Mouse (Mus musculus) thymus, postnatal 25 days (tissue): ENCODE data around the gene Lrrc27.

Experiments used
- DNase-seq: peaks from one replicate; pipeline ENCODE4 v3.0.0; 2022

Lrrc27 gene

GRCm38 (mm10) chr7:139277536-139277935, 64.7 kb downstream of the Lrrc27 start:
- DNase-seq, result no peak

DNA sequence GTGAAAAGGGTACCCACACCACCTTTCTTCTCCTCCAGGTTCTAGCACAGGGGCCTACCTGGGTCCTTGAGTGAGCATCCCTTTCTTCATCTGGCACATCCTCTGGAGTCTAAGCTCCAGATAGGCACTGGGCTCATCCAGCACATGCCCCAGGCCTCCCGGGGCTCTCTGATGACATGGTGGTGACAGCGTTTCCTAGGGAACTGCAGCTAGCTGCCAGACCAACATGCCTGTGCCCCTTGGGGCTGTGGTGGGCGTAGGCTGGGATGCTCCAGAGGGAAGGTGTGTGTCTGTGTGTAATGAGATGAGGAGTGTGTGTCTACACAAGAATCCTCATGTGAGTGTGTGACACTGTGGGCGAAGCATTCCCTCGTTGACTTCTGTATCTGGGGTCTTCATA, 66.8 kb downstream of the Lrrc27 start:
- DNase-seq, result no peak

DNA sequence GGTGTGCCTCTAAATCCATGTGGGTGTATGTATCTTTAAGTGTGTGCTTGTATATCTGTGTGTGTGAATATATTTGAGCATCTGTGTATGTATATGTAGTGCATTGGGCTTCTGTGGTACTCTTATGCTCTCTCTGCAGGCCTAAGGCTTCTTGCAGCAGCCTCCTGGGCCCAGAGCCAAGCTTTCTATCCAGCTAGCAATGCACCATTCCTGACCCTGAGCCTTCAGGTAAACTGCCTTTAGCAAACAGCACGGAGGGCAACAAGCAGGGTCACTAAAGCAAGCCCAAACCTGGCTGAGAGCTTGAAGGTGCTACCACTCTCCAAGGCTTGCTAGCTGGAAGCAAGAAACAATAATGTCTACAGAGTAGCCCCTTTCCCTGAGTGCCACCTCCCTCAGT, 67.3 kb downstream of the Lrrc27 start:
- no peak for DNase-seq

GRCm38 (mm10) chr7:139281195-139281594, 68.4 kb downstream of the Lrrc27 start:
- DNase-seq, result no peak

DNA sequence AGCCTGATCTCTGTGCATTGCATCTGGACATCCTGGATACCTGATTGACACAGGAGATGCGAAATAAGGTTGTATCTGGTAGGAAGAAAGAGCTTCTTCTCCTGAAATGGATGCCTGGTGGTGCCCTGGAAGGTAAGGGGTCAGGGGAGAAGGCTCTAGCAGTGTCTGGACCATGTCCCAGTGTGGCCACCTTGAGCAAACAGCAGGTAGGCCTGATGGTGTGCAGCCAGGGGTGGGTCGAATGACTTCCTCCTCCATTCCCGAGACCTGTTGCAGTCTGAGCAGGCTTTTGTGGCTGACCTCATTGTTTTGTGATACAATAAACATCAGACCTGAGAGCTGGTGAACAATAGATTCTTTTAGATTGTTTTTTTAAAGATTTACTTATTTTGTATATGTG, 69.2 kb downstream of the Lrrc27 start:
- no peak for DNase-seq

GRCm38 (mm10) chr7:139285295-139285943, 72.6 kb downstream of the Lrrc27 start:
- DNase-seq, result no peak

GRCm38 (mm10) chr7:139288540-139288939, 75.8 kb downstream of the Lrrc27 start:
- DNase-seq, result no peak
